Mouse (Mus musculus): ENCODE data around the gene Fam216b. TPM values are rescaled to one million over a fixed set of nuclear protein-coding genes. Genes with fewer than 3 reads are reported as not detected.

The Fam216b gene
- polyA plus RNA-seq, 1 experiment from 2014 or later: 6.6 TPM

GRCm38 (mm10) chr14:78117268-78117667, 28.5 kb upstream of the Fam216b start:
- Histone ChIP-seq H3K4me2 (replicated peaks; ENCODE audit: low read depth, low read length) (no peak overlapping the region), H3K9me3 (ENCODE audit: low read length) (no peaks in the 10 kb centered on the region), H3K36me3 (ENCODE audit: insufficient read depth, low read length) (no peaks in the 10 kb centered on the region), H3K27me3 (replicated peaks; ENCODE audit: insufficient read depth, low read length) (no peaks in the 10 kb centered on the region), H3K27ac (ENCODE audit: low read length) (no peak overlapping the region), H3K9ac (replicated peaks; ENCODE audit: low read depth) (no peak overlapping the region), H3K4me1 (ENCODE audit: insufficient read depth, low read depth, low read length) (no peaks in the 10 kb centered on the region), H3K4me3 (ENCODE audit: low read depth, low read length) (no peak overlapping the region)
- DNase-seq (ENCODE audit: low spot score) (no peak), ATAC-seq (no peak)
- TF ChIP-seq CTCF (IDR thresholded peaks at IDR 0.05): no peak
- no peak for TF ChIP-seq EP300 (IDR thresholded peaks at IDR 0.05)
- 91% methylated on average over 2 of the region's 2 CpGs for WGBS

GRCm38 (mm10) chr14:78112466-78112865, 23.7 kb upstream of the Fam216b start:
- no peak for ATAC-seq
- 69% methylated on average over 3 of the region's 3 CpGs for WGBS
- no peak overlapping the region for H3K4me3 ChIP-seq (ENCODE audit: low read depth, low read length)
- H3K27ac ChIP-seq (ENCODE audit: low read length): no peak overlapping the region
- H3K9me3 ChIP-seq (ENCODE audit: low read length): no peaks in the 10 kb centered on the region
- H3K27me3 ChIP-seq (replicated peaks; ENCODE audit: insufficient read depth, low read length): no peaks in the 10 kb centered on the region
- no peaks in the 10 kb centered on the region for H3K36me3 ChIP-seq (ENCODE audit: insufficient read depth, low read length)
- no peak overlapping the region for H3K4me2 ChIP-seq (replicated peaks; ENCODE audit: low read depth, low read length)
- TF ChIP-seq EP300 (IDR thresholded peaks at IDR 0.05): no peak
- TF ChIP-seq CTCF (IDR thresholded peaks at IDR 0.05): no peak
- H3K9ac ChIP-seq (replicated peaks; ENCODE audit: low read depth): no peak overlapping the region
- DNase-seq (ENCODE audit: low spot score): no peak
- H3K4me1 ChIP-seq (ENCODE audit: insufficient read depth, low read depth, low read length): no peaks in the 10 kb centered on the region

- WGBS: 78% methylated on average over 3 of the region's 3 CpGs
Observed at GRCm38 (mm10) chr14:78110871-78111270, 22.1 kb upstream of the Fam216b start.

DNA sequence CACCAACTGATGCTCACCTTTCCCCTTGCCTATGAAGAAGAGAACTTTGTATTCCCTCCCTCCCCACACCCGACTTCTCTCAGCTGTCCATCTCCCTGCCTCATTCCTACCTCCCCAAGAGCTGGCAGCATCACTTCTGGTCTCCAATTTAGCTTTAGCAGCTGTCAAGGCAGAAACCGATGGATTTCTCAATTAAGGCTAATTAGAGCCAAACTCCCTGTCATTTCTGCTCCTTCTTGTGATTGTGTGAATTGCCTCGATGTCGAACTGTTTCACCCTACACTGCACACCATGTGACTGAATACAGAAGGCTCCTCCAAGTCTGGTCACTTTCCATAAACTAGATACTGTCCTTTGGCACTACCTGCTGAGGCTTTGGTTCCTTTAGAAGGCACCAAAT, 20.6 kb upstream of the Fam216b start:
- Histone ChIP-seq H3K9me3 (ENCODE audit: low read length) (no peaks in the 10 kb centered on the region), H3K4me1 (ENCODE audit: insufficient read depth, low read depth, low read length) (no peaks in the 10 kb centered on the region), H3K36me3 (ENCODE audit: insufficient read depth, low read length) (no peaks in the 10 kb centered on the region), H3K27ac (ENCODE audit: low read length) (no peak overlapping the region), H3K4me3 (ENCODE audit: low read depth, low read length) (no peak overlapping the region), H3K27me3 (replicated peaks; ENCODE audit: insufficient read depth, low read length) (no peaks in the 10 kb centered on the region), H3K4me2 (replicated peaks; ENCODE audit: low read depth, low read length) (no peak overlapping the region), H3K9ac (replicated peaks; ENCODE audit: low read depth) (no peak overlapping the region)
- no peak for TF ChIP-seq CTCF (IDR thresholded peaks at IDR 0.05)
- TF ChIP-seq EP300 (IDR thresholded peaks at IDR 0.05): no peak
- 70% methylated on average over 4 of the region's 4 CpGs for WGBS
- ATAC-seq (no peak), DNase-seq (ENCODE audit: low spot score) (no peak)

More at GRCm38 (mm10) chr14:78110871-78111270, 22.1 kb upstream of the Fam216b start:
- no peak for DNase-seq (ENCODE audit: low spot score)
- H3K36me3 ChIP-seq (ENCODE audit: insufficient read depth, low read length): no peaks in the 10 kb centered on the region
- no peaks in the 10 kb centered on the region for H3K27me3 ChIP-seq (replicated peaks; ENCODE audit: insufficient read depth, low read length)
- TF ChIP-seq CTCF (IDR thresholded peaks at IDR 0.05) (no peak), EP300 (IDR thresholded peaks at IDR 0.05) (no peak)
- no peak overlapping the region for H3K9ac ChIP-seq (replicated peaks; ENCODE audit: low read depth)
- H3K27ac ChIP-seq (ENCODE audit: low read length): no peak overlapping the region
- no peaks in the 10 kb centered on the region for H3K4me1 ChIP-seq (ENCODE audit: insufficient read depth, low read depth, low read length)
- no peak overlapping the region for H3K4me3 ChIP-seq (ENCODE audit: low read depth, low read length)
- no peak for ATAC-seq
- no peak overlapping the region for H3K4me2 ChIP-seq (replicated peaks; ENCODE audit: low read depth, low read length)
- no peaks in the 10 kb centered on the region for H3K9me3 ChIP-seq (ENCODE audit: low read length)

DNA sequence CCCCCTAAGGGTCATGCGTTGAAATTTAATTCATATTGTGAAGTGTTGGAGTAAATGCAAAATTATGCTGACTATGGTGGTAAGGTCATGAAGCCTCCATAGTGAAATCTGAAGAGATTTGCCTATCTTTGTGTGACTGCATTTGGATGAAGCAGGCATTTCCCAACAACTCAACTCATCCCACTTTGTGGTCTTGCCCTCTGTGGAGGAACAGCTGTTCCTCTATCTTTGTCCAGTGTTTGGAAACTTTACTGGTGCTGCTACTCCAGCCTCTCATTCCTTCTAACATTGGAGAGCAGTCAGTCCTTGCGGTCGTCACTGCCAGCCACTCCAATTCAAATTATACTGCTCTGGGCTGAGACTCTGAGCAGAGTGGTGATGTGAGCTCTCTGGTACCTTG, 19.6 kb upstream of the Fam216b start:
- DNase-seq (ENCODE audit: low spot score): peak; percentile 14
- WGBS: 65% methylated on average over 3 of the region's 3 CpGs
- no peaks in the 10 kb centered on the region for H3K27me3 ChIP-seq (replicated peaks; ENCODE audit: insufficient read depth, low read length)
- no peak overlapping the region for H3K4me3 ChIP-seq (ENCODE audit: low read depth, low read length)
- H3K27ac ChIP-seq (ENCODE audit: low read length): no peak overlapping the region
- no peak for ATAC-seq
- no peak overlapping the region for H3K4me2 ChIP-seq (replicated peaks; ENCODE audit: low read depth, low read length)
- H3K9ac ChIP-seq (replicated peaks; ENCODE audit: low read depth): no peak overlapping the region
- no peaks in the 10 kb centered on the region for H3K4me1 ChIP-seq (ENCODE audit: insufficient read depth, low read depth, low read length)
- TF ChIP-seq CTCF (IDR thresholded peaks at IDR 0.05) (no peak), EP300 (IDR thresholded peaks at IDR 0.05) (no peak)
- H3K9me3 ChIP-seq (ENCODE audit: low read length): no peaks in the 10 kb centered on the region
- H3K36me3 ChIP-seq (ENCODE audit: insufficient read depth, low read length): no peaks in the 10 kb centered on the region

- no peaks in the 10 kb centered on the region for H3K36me3 ChIP-seq (ENCODE audit: insufficient read depth, low read length)
- DNase-seq (ENCODE audit: low spot score): no peak
- H3K9ac ChIP-seq (replicated peaks; ENCODE audit: low read depth): no peak overlapping the region
- ATAC-seq: no peak
- 75% methylated on average over 4 of the region's 4 CpGs for WGBS
- no peak overlapping the region for H3K27ac ChIP-seq (ENCODE audit: low read length)
- H3K4me2 ChIP-seq (replicated peaks; ENCODE audit: low read depth, low read length): no peak overlapping the region
- no peaks in the 10 kb centered on the region for H3K27me3 ChIP-seq (replicated peaks; ENCODE audit: insufficient read depth, low read length)
- no peaks in the 10 kb centered on the region for H3K4me1 ChIP-seq (ENCODE audit: insufficient read depth, low read depth, low read length)
- no peak overlapping the region for H3K4me3 ChIP-seq (ENCODE audit: low read depth, low read length)
- no peak for TF ChIP-seq CTCF (IDR thresholded peaks at IDR 0.05)
- TF ChIP-seq EP300 (IDR thresholded peaks at IDR 0.05): no peak
- H3K9me3 ChIP-seq (ENCODE audit: low read length): no peaks in the 10 kb centered on the region
Observed at GRCm38 (mm10) chr14:78089591-78089990, 784 bp upstream of the Fam216b start.

- 63% methylated on average over 5 of the region's 5 CpGs for WGBS
- Histone ChIP-seq H3K4me3 (ENCODE audit: low read depth, low read length) (no peak overlapping the region), H3K9ac (replicated peaks; ENCODE audit: low read depth) (no peak overlapping the region), H3K27ac (ENCODE audit: low read length) (no peak overlapping the region), H3K9me3 (ENCODE audit: low read length) (no peaks in the 10 kb centered on the region), H3K4me1 (ENCODE audit: insufficient read depth, low read depth, low read length) (no peaks in the 10 kb centered on the region), H3K4me2 (replicated peaks; ENCODE audit: low read depth, low read length) (no peak overlapping the region), H3K36me3 (ENCODE audit: insufficient read depth, low read length) (no peaks in the 10 kb centered on the region), H3K27me3 (replicated peaks; ENCODE audit: insufficient read depth, low read length) (no peaks in the 10 kb centered on the region)
- no peak for ATAC-seq
- TF ChIP-seq EP300 (IDR thresholded peaks at IDR 0.05): no peak
- TF ChIP-seq CTCF (IDR thresholded peaks at IDR 0.05): no peak
- no peak for DNase-seq (ENCODE audit: low spot score)
Observed at GRCm38 (mm10) chr14:78083465-78083864, 5.3 kb downstream of the Fam216b start.
